Mouse (Mus musculus) lung, postnatal 14 days (tissue): ENCODE data around the gene Agfg1.

Experiments
- DNase-seq: peaks from one replicate; pipeline ENCODE4 v3.0.0; 2021

The Agfg1 gene

GRCm38 (mm10) chr1:82839296-82839613 lies at the start of gene Agfg1:
TSS of gene Agfg1 (plus strand) at chr1:82839483.
- DNase-seq, result peak; percentile 96

- no peak for DNase-seq
These were observed 48.2 kb upstream of the Agfg1 start for GRCm38 (mm10) chr1:82791105-82791504.

GRCm38 (mm10) chr1:82792238-82792637 lies 47.0 kb upstream of the Agfg1 start:
- no peak for DNase-seq

- no peak for DNase-seq
These were observed 46.2 kb upstream of the Agfg1 start for GRCm38 (mm10) chr1:82793110-82793509.

GRCm38 (mm10) chr1:82793986-82794385 lies 45.3 kb upstream of the Agfg1 start:
- DNase-seq, result no peak

GRCm38 (mm10) chr1:82795211-82795610 lies 44.1 kb upstream of the Agfg1 start:
- no peak for DNase-seq

GRCm38 (mm10) chr1:82795702-82796443 lies 43.4 kb upstream of the Agfg1 start:
- DNase-seq, result peak; percentile 30

- DNase-seq, result no peak
These were observed 42.2 kb upstream of the Agfg1 start for GRCm38 (mm10) chr1:82797088-82797487.

GRCm38 (mm10) chr1:82798304-82798703 lies 41.0 kb upstream of the Agfg1 start:
- peak; percentile 16 for DNase-seq

GRCm38 (mm10) chr1:82798922-82799321 lies 40.4 kb upstream of the Agfg1 start:
- DNase-seq, result no peak

- DNase-seq, result no peak
These were observed 38.0 kb upstream of the Agfg1 start for GRCm38 (mm10) chr1:82801105-82801783.

- DNase-seq, result no peak
These were observed 35.7 kb upstream of the Agfg1 start for GRCm38 (mm10) chr1:82803608-82804007.

- DNase-seq, result no peak
These were observed 35.2 kb upstream of the Agfg1 start for GRCm38 (mm10) chr1:82804059-82804458.

GRCm38 (mm10) chr1:82806391-82806790 lies 32.9 kb upstream of the Agfg1 start:
- DNase-seq, result no peak

- DNase-seq, result no peak
These were observed 32.1 kb upstream of the Agfg1 start for GRCm38 (mm10) chr1:82807206-82807605.

- no peak for DNase-seq
These were observed 30.7 kb upstream of the Agfg1 start for GRCm38 (mm10) chr1:82808564-82808963.

- DNase-seq, result no peak
These were observed 27.5 kb upstream of the Agfg1 start for GRCm38 (mm10) chr1:82811766-82812165.

- no peak for DNase-seq
These were observed 23.2 kb upstream of the Agfg1 start for GRCm38 (mm10) chr1:82815941-82816716.

GRCm38 (mm10) chr1:82819366-82819765 lies 19.9 kb upstream of the Agfg1 start:
- no peak for DNase-seq

- no peak for DNase-seq
These were observed 19.1 kb upstream of the Agfg1 start for GRCm38 (mm10) chr1:82820179-82820578.

- DNase-seq, result no peak
These were observed 18.6 kb upstream of the Agfg1 start for GRCm38 (mm10) chr1:82820626-82821186.

GRCm38 (mm10) chr1:82821846-82822245 lies 17.4 kb upstream of the Agfg1 start:
- no peak for DNase-seq

GRCm38 (mm10) chr1:82824147-82824546 lies 15.1 kb upstream of the Agfg1 start:
- no peak for DNase-seq

- DNase-seq, result no peak
These were observed 14.0 kb upstream of the Agfg1 start for GRCm38 (mm10) chr1:82825256-82825655.
